Mouse (Mus musculus) CH12F3 (cell line): ENCODE measurements around the gene Kcnd2.

ENCODE experiments used
- in situ Hi-C: fragments of 300-500 bp; cut with MboI; formaldehyde crosslinking; loops from 2 replicates; pipeline ENCODE4 v1.14.3; 2020; ENCODE audit warnings: low sequenced_read_pairs

The Kcnd2 gene

GRCm38 (mm10) chr6:21664638-21665037 lies 449.3 kb downstream of the Kcnd2 start:
- in situ Hi-C loops: no loop called here

GRCm38 (mm10) chr6:21684252-21684651 lies 468.9 kb downstream of the Kcnd2 start:
- in situ Hi-C loops: no loop called here

GRCm38 (mm10) chr6:21686388-21686787 lies 471.1 kb downstream of the Kcnd2 start:
- in situ Hi-C loops: no loop called here

- in situ Hi-C loops: no loop called here
These were observed 477.6 kb downstream of the Kcnd2 start for GRCm38 (mm10) chr6:21692861-21693350.

GRCm38 (mm10) chr6:21697641-21698040 lies 482.3 kb downstream of the Kcnd2 start:
- in situ Hi-C loops: no loop called here

GRCm38 (mm10) chr6:21701131-21701530 lies 485.8 kb downstream of the Kcnd2 start:
- in situ Hi-C loops: no loop called here

- in situ Hi-C loops: no loop called here
These were observed 493.9 kb downstream of the Kcnd2 start for GRCm38 (mm10) chr6:21709228-21709627.

GRCm38 (mm10) chr6:21719121-21719520 lies 503.8 kb downstream of the Kcnd2 start:
- in situ Hi-C loops: no loop called here

- in situ Hi-C loops: no loop called here
These were observed 506.9 kb downstream of the Kcnd2 start for GRCm38 (mm10) chr6:21722238-21722637.

- in situ Hi-C loops: no loop called here
These were observed 525.3 kb downstream of the Kcnd2 start for GRCm38 (mm10) chr6:21740606-21741005.

GRCm38 (mm10) chr6:21744615-21745266 lies 529.4 kb downstream of the Kcnd2 start:
- in situ Hi-C loops: no loop called here

- in situ Hi-C loops: no loop called here
These were observed 532.2 kb downstream of the Kcnd2 start for GRCm38 (mm10) chr6:21747536-21747935.

- in situ Hi-C loops: no loop called here
These were observed 552.5 kb downstream of the Kcnd2 start for GRCm38 (mm10) chr6:21767787-21768221.

GRCm38 (mm10) chr6:21768745-21769446 lies 553.6 kb downstream of the Kcnd2 start:
- in situ Hi-C loops: no loop called here

- in situ Hi-C loops: no loop called here
These were observed 554.1 kb downstream of the Kcnd2 start for GRCm38 (mm10) chr6:21769447-21769809.

GRCm38 (mm10) chr6:21774213-21774916 lies 559.1 kb downstream of the Kcnd2 start:
- in situ Hi-C loops: no loop called here
